Mouse (Mus musculus) right cerebral cortex, postnatal 10 days (tissue): ENCODE measurements around the gene Fam189a1.

Source experiments
- DNase-seq, 2 experiments: peaks; one replicate each; pipeline ENCODE4 v3.0.0; 2021; ENCODE audit warnings: low spot score in 2 of 2

Gene Fam189a1

DNA sequence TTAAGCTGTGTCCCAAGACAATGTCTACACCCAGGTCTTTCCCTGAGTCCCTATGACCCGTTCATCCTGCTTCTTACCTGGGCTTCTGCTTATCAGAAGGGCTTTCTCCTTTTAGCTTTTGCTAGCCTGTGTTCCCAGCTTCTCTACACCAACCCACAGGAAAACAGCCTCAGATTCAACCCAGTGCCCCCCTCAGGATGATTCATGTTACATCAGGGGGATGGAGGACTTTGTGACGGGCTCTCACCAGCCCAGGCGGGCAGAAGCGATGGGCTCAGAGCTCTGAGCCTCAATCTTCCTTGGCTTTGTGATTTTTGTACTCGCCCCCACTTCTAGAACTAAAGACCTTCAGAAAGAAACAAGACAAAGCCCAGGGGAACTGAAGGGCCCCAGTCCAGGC lies 335.3 kb downstream of the Fam189a1 start:
- DNase-seq, result no peak

DNA sequence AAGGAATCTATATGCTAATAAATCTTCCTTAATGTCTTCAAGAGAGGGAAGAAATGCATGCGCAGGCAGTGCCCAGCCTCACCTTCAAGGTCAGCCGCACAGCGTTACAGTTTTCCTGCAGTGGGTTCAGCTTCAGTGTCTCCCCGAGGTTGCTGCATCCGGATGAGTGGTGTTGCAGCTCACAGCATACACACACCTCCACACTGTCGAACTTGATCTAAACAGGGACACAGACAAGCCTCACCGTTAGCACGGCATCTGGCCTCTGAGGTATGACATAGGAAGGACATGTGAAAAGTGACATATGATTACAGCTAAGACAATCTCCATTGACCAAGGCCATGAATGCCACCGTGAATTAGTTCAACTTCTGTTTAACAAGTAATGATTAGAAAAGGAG lies 336.7 kb downstream of the Fam189a1 start:
- DNase-seq, result no peak

DNA sequence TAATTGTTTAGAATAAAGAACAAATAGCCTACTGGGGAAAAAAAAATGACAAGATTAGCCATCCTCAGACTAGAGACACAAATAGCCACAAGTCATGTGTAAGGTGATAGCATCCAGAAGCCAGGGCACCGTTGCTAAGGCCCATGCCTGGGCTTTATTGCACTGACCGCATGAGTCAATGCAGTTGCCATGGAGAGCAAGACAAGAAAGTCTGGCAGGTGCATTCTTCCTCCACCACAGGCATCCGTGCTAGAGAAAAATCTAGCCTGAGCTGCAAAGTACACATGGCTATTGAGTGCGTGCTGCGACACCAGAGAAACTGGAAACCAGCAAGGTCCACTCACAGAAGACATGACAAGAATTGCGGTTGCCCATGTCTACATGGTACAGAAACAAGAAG lies 347.5 kb downstream of the Fam189a1 start:
- DNase-seq, result peak in 1 of 2 experiments; percentile 37

- DNase-seq, result no peak
Measured at GRCm38 (mm10) chr7:64805100-64805499, 351.3 kb downstream of the Fam189a1 start.

- peak in 1 of 2 experiments; percentile 14 for DNase-seq
Measured at GRCm38 (mm10) chr7:64795554-64795953, 360.8 kb downstream of the Fam189a1 start.

- no peak for DNase-seq
Measured at GRCm38 (mm10) chr7:64792031-64792430, 364.3 kb downstream of the Fam189a1 start.

- DNase-seq, result no peak
Measured at GRCm38 (mm10) chr7:64791145-64791544, 365.2 kb downstream of the Fam189a1 start.

GRCm38 (mm10) chr7:64785040-64785439 lies 371.3 kb downstream of the Fam189a1 start:
- no peak for DNase-seq

DNA sequence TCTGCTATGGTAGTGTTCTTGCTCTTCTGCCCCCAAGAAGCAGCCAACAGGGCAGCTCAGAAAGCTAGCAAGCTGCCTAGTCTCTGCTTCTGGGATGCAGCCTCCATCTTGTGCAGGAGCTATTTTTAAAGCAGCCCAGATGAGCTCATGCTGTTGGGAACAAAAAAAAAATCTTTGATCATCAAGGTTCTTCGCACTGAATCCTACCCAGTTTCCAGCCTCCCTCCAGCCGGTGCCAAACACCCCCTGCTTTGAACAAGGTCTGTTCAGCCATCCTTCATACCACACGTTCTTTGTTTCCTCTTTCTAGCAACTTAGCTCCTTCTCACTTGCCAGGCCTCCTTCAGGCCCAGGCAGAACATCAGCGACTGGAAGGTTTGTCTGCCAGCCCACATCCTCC lies 376.9 kb downstream of the Fam189a1 start:
- peak; percentile 63 to 72 for DNase-seq

- no peak for DNase-seq
Measured at GRCm38 (mm10) chr7:64776708-64777489, 379.5 kb downstream of the Fam189a1 start.

DNA sequence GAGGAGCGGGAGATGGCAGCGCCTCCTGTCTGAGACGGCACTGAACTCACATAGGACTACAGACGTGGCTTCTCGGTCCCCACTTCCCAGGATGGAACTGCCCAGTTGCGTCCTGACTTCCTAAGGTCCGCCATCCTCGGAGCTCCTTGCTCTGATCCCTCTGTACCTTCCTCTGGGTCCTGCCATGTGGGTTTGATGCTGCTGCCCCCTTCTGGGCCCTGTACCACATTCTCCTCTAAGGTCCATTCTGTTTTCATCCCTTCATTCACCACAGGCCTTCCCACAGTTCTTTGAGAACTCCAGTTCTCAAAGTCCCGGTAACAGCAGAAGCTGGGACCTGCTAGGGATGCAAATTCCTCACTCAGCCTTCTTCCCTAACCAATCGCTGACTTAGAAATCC lies 382.9 kb downstream of the Fam189a1 start:
- no peak for DNase-seq

- DNase-seq, result no peak
Measured at GRCm38 (mm10) chr7:64770779-64771390, 385.5 kb downstream of the Fam189a1 start.

DNA sequence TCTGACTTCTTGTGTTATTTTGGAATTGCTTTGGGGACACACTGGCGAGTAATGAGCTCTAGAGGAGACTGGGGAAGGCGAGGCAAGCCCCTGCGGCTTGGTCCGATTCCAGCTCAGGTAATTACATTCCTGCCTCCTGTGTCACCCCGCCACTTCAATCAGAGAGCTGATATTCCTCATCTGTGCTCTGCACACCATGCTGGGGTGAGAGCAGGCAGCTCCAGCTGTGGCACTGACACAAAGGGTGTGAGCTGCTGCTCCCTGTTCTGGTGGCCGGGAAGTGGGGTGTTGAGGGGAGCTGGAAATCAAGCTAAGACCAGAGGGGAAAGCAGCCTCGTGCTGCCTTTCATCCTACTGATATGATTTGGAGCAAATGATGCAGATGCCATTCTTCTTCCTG lies 386.6 kb downstream of the Fam189a1 start:
- no peak for DNase-seq

DNA sequence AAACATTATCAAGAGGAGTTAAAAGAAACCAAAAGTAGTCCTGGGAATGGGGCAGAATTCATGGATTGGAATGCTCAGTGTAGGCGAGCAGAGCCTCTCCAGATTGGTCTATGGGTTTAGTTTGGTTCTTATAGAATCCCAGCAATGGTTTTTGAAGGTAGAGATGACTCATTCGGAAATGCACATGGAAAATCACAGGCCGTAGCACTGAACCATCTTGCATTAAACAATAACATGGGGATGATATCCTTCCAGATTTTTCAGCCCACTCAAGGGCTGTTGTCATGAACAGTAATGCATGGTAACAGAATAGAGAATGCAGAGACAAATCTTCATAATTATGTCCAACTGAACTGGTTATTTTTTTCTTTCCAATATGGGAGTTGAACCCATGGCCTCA lies 390.8 kb downstream of the Fam189a1 start:
- no peak for DNase-seq

GRCm38 (mm10) chr7:64755141-64755540 lies 401.2 kb downstream of the Fam189a1 start:
- DNase-seq, result no peak

DNA sequence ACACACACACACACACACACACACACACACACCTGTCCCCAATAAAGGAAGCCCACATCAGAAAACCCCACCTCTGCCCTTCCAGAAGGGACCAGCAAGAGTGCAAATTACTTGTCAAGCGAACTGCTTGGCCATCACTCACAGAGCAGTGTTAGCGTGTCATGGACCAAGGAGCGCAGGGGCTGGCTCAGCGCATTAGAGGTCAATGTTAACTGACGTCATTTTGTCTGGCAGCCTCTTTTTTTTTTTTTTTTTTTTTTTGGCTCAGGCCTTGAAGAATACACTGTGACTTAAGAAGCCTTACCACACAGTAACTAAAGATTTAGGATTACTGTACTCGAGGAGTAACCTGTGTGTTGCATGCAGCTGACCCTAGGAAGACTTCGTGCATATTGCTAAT lies 402.2 kb downstream of the Fam189a1 start:
- DNase-seq, result no peak

DNA sequence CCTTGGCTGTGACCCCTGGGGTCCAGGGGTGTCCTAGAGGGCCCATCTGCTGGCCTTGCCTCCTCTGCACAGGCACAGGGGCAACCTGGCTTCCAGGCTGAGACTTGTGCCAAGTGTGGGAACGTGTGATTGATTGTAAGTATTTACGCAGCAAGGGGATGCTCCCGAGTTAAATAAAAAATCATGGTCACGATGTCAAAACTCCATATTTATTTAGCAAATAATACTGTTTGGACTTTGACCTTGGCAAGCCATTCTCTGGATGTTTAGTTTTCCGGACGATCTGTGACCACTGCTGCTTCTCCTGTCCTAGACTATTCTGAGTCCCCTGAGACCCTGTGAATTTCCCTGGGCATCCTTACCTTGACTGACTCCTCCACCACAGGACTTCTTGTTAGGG lies 402.7 kb downstream of the Fam189a1 start:
- no peak for DNase-seq

DNA sequence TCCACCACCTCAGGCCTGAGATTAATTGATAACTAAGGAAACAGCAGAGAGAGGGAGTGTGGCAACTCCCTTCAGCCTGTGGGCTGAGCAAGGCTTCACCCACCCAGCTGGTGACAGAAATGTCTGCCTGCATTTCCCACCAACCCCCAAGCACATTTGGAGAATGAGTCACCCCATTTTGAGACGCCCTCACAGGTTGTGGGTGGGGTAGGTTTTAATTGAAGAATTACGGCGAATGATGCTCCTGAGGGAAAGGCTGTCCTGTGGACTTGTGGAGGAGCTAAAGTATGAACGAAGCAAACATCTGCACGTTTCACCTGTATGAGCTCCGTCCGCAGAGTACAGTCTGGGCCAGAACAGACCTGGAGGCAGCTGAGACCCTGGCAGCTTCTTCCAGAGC lies 404.2 kb downstream of the Fam189a1 start:
- DNase-seq, result peak; percentile 54 to 55

- DNase-seq, result peak; percentile 84
Measured at GRCm38 (mm10) chr7:64751465-64751864, 404.9 kb downstream of the Fam189a1 start.

- DNase-seq, result no peak
Measured at GRCm38 (mm10) chr7:64743610-64744009, 412.8 kb downstream of the Fam189a1 start.

DNA sequence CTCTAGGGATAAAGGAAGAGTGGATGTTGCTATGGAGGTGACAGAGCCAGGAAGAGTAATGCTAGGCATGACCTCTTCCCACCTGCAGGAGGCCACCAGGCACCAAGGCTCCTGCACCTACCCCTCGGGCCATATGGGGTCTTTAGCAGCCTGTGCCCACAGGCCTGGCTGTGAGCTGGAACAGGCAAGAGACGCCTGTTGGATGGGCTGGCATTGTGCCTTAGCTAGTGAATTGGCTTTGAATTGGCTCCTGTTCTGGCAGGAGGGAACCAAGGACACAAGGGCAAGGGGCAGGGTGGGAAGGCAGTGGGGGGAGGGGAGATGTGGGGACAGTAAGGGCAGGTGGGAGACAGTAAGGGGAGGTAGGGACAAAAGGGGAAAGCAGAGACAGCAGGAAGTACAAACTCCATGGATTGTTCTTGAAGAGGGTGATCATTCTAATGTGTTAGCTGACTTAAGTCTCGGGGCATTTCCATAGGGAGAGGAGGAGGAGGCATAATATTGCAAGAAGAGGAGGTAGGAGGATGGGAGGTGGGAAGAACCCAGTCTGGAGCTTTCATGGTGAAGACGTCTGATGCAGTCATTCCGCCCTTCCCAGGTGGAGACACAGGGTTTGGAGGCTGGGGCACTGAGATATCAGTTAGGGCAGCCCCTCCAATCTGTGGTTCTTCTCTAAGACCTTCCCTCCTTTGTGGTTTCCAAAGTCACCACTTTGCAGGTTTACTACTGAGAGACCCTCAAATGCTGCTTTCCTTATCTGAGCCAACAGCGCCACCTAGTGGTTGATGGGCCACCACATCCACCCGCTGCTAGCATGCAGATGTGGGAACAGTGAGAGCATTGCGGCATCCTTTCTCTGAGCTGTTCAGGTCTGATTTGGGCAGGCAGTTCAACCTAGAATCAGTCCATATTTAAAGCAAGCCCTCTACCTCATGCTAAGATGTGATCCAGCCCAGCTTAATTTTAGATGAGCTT lies 414.8 kb downstream of the Fam189a1 start:
- DNase-seq, result peak; percentile 93 to 96

- peak in 1 of 2 experiments; percentile 18 for DNase-seq
Measured at GRCm38 (mm10) chr7:64739131-64739530, 417.2 kb downstream of the Fam189a1 start.
